In genomic region chr4:48428054-48428453, GRCm38 (mm10) we compare ENCODE assay signal across 24 mouse cellular contexts.
"Had no signal": no experiment of that assay in that cellular context is flagged by ENCODE, and none has a peak within 500 bp of the region (broad histone marks: within the 10 kb centered on the region; RNA-seq: fewer than 3 reads in every experiment).

No protein-coding gene starts in this region.

- H3K27me3 ChIP-seq: heart, embryonic 12.5 days; hindbrain, embryonic 12.5 days; limb, embryonic 12.5 days; liver, embryonic 13.5 days had no signal

- H3K9me3 ChIP-seq: heart, embryonic 10.5 days; heart, embryonic 12.5 days; hindbrain, embryonic 10.5 days; hindbrain, embryonic 12.5 days; limb, embryonic 10.5 days; limb, embryonic 12.5 days; liver, embryonic 13.5 days had no signal

- H3K4me1 ChIP-seq: hindbrain, embryonic 10.5 days; limb, embryonic 12.5 days had no signal

- H3K27ac ChIP-seq: gastrocnemius, adult 2 months; heart, embryonic 10.5 days; hindbrain, embryonic 10.5 days; hindbrain, embryonic 12.5 days; hindbrain, embryonic 14.5 days; layer of hippocampus, adult 2 months; left cerebral cortex, adult 2 months; limb, embryonic 10.5 days; limb, embryonic 12.5 days; liver, embryonic 13.5 days had no signal

- ATAC-seq: hindbrain, embryonic 16.5 days; inflammation-experienced regulatory T-cells, adult 6 months; intestine, embryonic 16.5 days had no signal

- H3K9ac ChIP-seq: heart, embryonic 12.5 days; hindbrain, embryonic 12.5 days; hindbrain, embryonic 14.5 days; limb, embryonic 12.5 days; liver, embryonic 13.5 days had no signal

- H3K4me3 ChIP-seq: gastrocnemius, adult 2 months; heart, embryonic 10.5 days; heart, embryonic 12.5 days; hindbrain, embryonic 10.5 days; hindbrain, embryonic 12.5 days; layer of hippocampus, adult 2 months; left cerebral cortex, adult 2 months; limb, embryonic 10.5 days; limb, embryonic 12.5 days; liver, embryonic 13.5 days had no signal

- H3K4me2 ChIP-seq: heart, embryonic 12.5 days; hindbrain, embryonic 12.5 days; hindbrain, embryonic 14.5 days; limb, embryonic 12.5 days; liver, embryonic 13.5 days had no signal

- DNase-seq: gastrocnemius, adult 2 months; gastrocnemius, postnatal 10 days; gastrocnemius, postnatal 25 days; heart, adult 18-20 months; heart, postnatal 10 days; heart, postnatal 4 days; kidney, adult 18-20 months; kidney, adult 8-10 months; kidney, postnatal 10 days; kidney, postnatal 25 days; kidney, postnatal 4 days; liver, embryonic 13.5 days had no signal
